Mouse (Mus musculus): ENCODE measurements at regions not wholly inside any gene's neighbourhood (a gene's known extent, or its start where the extent isn't known, plus 50 kb on each side); places are given as distances from the start of the nearest gene placed in this dataset.

DNA sequence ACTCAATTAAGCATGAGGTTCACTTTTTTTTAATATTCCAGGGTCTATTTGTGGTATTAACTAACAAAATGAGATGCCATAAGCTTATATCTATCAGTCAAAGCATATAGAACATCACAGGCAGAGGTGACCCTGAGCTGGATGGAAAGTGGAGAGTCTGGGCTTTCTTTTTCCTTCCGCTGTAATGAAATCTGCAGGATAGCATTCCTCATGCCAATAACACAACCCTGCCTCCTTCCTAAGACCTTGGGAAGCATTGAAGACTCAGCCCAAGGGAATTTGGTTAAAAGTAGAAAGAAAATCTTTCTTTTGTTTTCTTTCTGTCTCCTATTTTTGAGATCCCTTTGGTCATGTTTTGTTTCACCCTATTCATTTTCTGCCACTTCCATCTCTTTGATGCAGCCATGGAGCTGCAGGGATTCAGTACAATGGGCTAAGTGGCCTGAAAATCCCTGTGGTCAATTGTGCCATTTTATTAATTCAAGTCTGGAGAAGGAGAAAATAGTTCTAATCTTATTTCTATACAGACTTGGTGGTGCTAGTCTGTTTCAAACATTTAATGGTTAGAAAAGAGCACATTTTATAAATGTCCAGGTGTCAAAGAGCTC, 1006.9 kb downstream of the Olfm4 start:
- no peak overlapping the region for H3K9ac ChIP-seq (ENCODE audit: low read depth, low read length)
- DNase-seq (ENCODE audit: low spot score): no peak
- no peak for ATAC-seq (ENCODE audit: low FRiP score)
- no peak overlapping the region for H3K27ac ChIP-seq (ENCODE audit: low read depth, low read length)
- H3K9me3 ChIP-seq (ENCODE audit: control insufficient read depth, low read length): no peaks in the 10 kb centered on the region
- H3K4me3 ChIP-seq (ENCODE audit: low read depth, low read length): no peak overlapping the region
- 63% methylated on average over 1 of the region's 1 CpGs for WGBS
- no peaks in the 10 kb centered on the region for H3K36me3 ChIP-seq (ENCODE audit: control insufficient read depth, insufficient read depth, low read length)
- H3K4me2 ChIP-seq (replicated peaks; ENCODE audit: low read depth, low read length): no peak overlapping the region
- H3K4me1 ChIP-seq (replicated peaks; ENCODE audit: control insufficient read depth, insufficient read depth, low read length): no peaks in the 10 kb centered on the region
- H3K27me3 ChIP-seq (ENCODE audit: control insufficient read depth, insufficient read depth, low read length): no peaks in the 10 kb centered on the region

DNA sequence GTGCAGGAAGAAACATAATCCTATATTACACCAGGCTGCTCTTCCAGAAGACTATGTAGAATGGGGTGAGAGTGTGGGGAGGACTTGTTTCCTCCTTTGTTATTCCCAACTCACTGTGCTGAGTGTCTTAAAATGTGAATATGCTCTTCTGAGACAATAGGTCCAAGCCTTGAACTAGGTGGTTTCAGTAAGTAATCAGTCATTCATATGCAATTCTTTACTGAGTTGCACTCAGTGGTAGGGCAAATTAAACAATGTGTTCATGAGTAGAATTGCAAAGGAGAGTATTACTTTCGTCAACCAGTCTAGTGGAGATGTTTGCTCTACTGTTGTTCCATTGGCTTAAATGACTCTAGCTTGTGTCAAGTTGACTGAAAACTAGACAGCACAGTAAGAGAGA, 1015.1 kb downstream of the Olfm4 start:
- ATAC-seq (ENCODE audit: low FRiP score): no peak
- WGBS: 81% methylated on average over 1 of the region's 1 CpGs
- Histone ChIP-seq H3K4me1 (replicated peaks; ENCODE audit: control insufficient read depth, insufficient read depth, low read length) (no peaks in the 10 kb centered on the region), H3K27ac (ENCODE audit: low read depth, low read length) (no peak overlapping the region), H3K27me3 (ENCODE audit: control insufficient read depth, insufficient read depth, low read length) (no peaks in the 10 kb centered on the region), H3K9ac (ENCODE audit: low read depth, low read length) (no peak overlapping the region), H3K4me2 (replicated peaks; ENCODE audit: low read depth, low read length) (no peak overlapping the region), H3K36me3 (ENCODE audit: control insufficient read depth, insufficient read depth, low read length) (no peaks in the 10 kb centered on the region), H3K9me3 (ENCODE audit: control insufficient read depth, low read length) (no peaks in the 10 kb centered on the region), H3K4me3 (ENCODE audit: low read depth, low read length) (no peak overlapping the region)
- DNase-seq (ENCODE audit: low spot score): no peak

DNA sequence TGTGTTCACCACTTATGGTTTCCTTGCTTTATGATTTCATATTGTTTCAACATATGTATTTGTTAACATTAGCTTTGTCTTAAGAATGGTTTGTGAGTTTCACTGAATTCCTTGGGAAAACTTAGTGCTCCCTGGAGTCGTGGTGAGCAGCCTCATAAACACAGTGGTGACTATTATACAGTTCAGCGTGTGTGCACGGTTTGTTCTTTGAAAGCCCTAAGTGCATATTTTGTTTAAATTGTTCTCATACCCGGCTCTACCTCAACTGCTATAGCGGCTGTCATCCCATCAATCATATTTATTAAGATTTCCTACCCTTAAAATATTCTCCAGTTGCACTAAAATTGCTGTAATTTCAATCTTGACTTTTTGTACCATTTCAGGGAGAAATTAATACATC, 1029.3 kb downstream of the Olfm4 start:
- Histone ChIP-seq H3K4me3 (ENCODE audit: low read depth, low read length) (no peak overlapping the region), H3K4me2 (replicated peaks; ENCODE audit: low read depth, low read length) (no peak overlapping the region), H3K27me3 (ENCODE audit: control insufficient read depth, insufficient read depth, low read length) (no peaks in the 10 kb centered on the region), H3K27ac (ENCODE audit: low read depth, low read length) (no peak overlapping the region), H3K9ac (ENCODE audit: low read depth, low read length) (no peak overlapping the region), H3K9me3 (ENCODE audit: control insufficient read depth, low read length) (no peaks in the 10 kb centered on the region), H3K4me1 (replicated peaks; ENCODE audit: control insufficient read depth, insufficient read depth, low read length) (no peaks in the 10 kb centered on the region), H3K36me3 (ENCODE audit: control insufficient read depth, insufficient read depth, low read length) (no peaks in the 10 kb centered on the region)
- ATAC-seq (ENCODE audit: low FRiP score) (no peak), DNase-seq (ENCODE audit: low spot score) (no peak)
- WGBS: 69% methylated on average over 5 of the region's 5 CpGs

DNA sequence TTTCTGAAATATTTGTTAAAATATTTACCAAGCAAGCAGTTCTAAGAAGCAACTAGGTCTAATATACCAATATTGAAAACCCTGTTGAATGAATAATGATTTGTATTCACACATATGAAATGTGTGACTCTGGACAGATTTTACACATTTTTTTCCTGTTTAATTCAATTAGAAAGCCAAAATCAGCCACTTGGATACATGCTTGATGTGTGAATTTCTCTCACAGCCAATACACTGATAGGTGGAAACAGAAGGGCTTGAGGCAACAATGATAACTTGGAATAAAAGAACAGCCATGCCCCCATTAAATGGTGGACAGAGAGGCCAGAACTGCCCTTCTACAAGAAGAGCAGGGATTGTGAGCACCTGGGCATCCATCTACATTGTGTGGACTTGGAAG, 1047.6 kb downstream of the Olfm4 start:
- Histone ChIP-seq H3K9ac (ENCODE audit: low read depth, low read length) (no peak overlapping the region), H3K4me3 (ENCODE audit: low read depth, low read length) (no peak overlapping the region), H3K36me3 (ENCODE audit: control insufficient read depth, insufficient read depth, low read length) (no peaks in the 10 kb centered on the region), H3K4me2 (replicated peaks; ENCODE audit: low read depth, low read length) (no peak overlapping the region), H3K4me1 (replicated peaks; ENCODE audit: control insufficient read depth, insufficient read depth, low read length) (no peaks in the 10 kb centered on the region), H3K27ac (ENCODE audit: low read depth, low read length) (no peak overlapping the region), H3K9me3 (ENCODE audit: control insufficient read depth, low read length) (no peaks in the 10 kb centered on the region), H3K27me3 (ENCODE audit: control insufficient read depth, insufficient read depth, low read length) (no peaks in the 10 kb centered on the region)
- ATAC-seq (ENCODE audit: low FRiP score) (no peak), DNase-seq (ENCODE audit: low spot score) (no peak)

DNA sequence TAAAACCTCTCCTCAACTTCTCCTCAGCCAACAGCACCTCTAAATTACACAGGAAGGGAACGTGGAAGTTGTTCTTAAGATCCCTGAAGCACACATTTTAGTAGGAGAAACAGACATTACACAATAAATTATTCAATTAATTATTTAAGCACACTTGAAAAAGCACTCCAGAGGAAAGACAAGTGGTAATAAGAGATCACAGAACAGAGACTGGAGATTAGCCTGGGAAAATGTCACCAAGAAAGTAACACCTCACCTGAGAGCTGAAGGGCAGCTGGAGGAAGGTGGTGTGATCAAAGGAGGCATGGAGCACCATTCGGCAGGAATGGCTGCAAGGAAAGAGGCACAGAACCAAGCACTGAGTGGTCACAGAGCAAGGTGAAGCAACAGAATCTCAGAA, 1053.8 kb downstream of the Olfm4 start:
- DNase-seq (ENCODE audit: low spot score) (no peak), ATAC-seq (ENCODE audit: low FRiP score) (no peak)
- no peaks in the 10 kb centered on the region for H3K27me3 ChIP-seq (ENCODE audit: control insufficient read depth, insufficient read depth, low read length)
- H3K9me3 ChIP-seq (ENCODE audit: control insufficient read depth, low read length): no peaks in the 10 kb centered on the region
- no peaks in the 10 kb centered on the region for H3K4me1 ChIP-seq (replicated peaks; ENCODE audit: control insufficient read depth, insufficient read depth, low read length)
- H3K9ac ChIP-seq (ENCODE audit: low read depth, low read length): no peak overlapping the region
- no peak overlapping the region for H3K4me3 ChIP-seq (ENCODE audit: low read depth, low read length)
- H3K4me2 ChIP-seq (replicated peaks; ENCODE audit: low read depth, low read length): no peak overlapping the region
- no peaks in the 10 kb centered on the region for H3K36me3 ChIP-seq (ENCODE audit: control insufficient read depth, insufficient read depth, low read length)
- WGBS: 71% methylated on average over 2 of the region's 2 CpGs
- H3K27ac ChIP-seq (ENCODE audit: low read depth, low read length): no peak overlapping the region

DNA sequence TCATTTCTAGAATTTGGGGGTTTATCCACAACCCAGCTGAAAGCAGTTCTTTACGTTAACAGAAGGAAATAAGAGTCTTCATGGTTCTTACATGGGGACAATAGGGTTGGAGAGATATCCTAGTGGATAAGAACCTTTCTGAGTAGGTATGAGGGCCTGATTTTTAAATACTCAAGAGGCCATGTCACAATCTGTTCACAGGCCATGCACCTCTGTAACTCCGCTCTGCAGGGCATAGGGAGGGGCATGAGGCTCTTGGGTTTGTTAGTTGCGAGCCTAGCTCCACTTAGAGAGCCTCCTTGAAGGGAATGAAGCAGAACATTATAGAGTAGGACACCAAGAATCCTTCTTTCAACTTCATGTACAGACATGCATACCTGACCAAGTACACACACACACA, 1054.2 kb downstream of the Olfm4 start:
- Histone ChIP-seq H3K36me3 (ENCODE audit: control insufficient read depth, insufficient read depth, low read length) (no peaks in the 10 kb centered on the region), H3K4me2 (replicated peaks; ENCODE audit: low read depth, low read length) (no peak overlapping the region), H3K9ac (ENCODE audit: low read depth, low read length) (no peak overlapping the region), H3K4me1 (replicated peaks; ENCODE audit: control insufficient read depth, insufficient read depth, low read length) (no peaks in the 10 kb centered on the region), H3K27ac (ENCODE audit: low read depth, low read length) (no peak overlapping the region), H3K27me3 (ENCODE audit: control insufficient read depth, insufficient read depth, low read length) (no peaks in the 10 kb centered on the region), H3K9me3 (ENCODE audit: control insufficient read depth, low read length) (no peaks in the 10 kb centered on the region), H3K4me3 (ENCODE audit: low read depth, low read length) (no peak overlapping the region)
- 89% methylated on average over 3 of the region's 3 CpGs for WGBS
- ATAC-seq (ENCODE audit: low FRiP score): no peak
- DNase-seq (ENCODE audit: low spot score): no peak
